Mouse (Mus musculus) intestine, postnatal 0 days (tissue): ENCODE results near the gene Gm21974. TPM values are rescaled to one million over a fixed set of nuclear protein-coding genes. Genes with fewer than 3 reads are reported as not detected.

Experiments
- ATAC-seq: fragments of 200-750 bp; cut with Nextera tagmentation; 2 replicates; pipeline ENCODE4 v1.8.0; 2017; ENCODE audit warnings: mild to moderate bottlenecking, moderate TSS enrichment, moderate library complexity
- H3K27ac ChIP-seq: fragments of 300-500 bp; sonication (generic); 2 replicates; pipeline ENCODE4 v1.5.1; 2014; ENCODE audit warnings: mild to moderate bottlenecking, low read depth, low read length, moderate library complexity
- H3K27me3 ChIP-seq: fragments of 300-500 bp; sonication (generic); replicated peaks from 2 replicates; pipeline ENCODE4 v1.6.1; 2014; ENCODE audit warnings: low read length, mixed read lengths; ENCODE audit not compliant: control insufficient read depth, insufficient read depth
- H3K36me3 ChIP-seq: fragments of 300-500 bp; sonication (generic); 2 replicates; pipeline ENCODE4 v1.6.1; 2014; ENCODE audit warnings: mild to moderate bottlenecking, moderate library complexity; ENCODE audit not compliant: control insufficient read depth, insufficient read depth
- H3K4me1 ChIP-seq: fragments of 300-500 bp; sonication (generic); replicated peaks from 2 replicates; pipeline ENCODE4 v1.6.1; 2014; ENCODE audit warnings: antibody characterized with exemption, low read length, mixed read lengths; ENCODE audit not compliant: control insufficient read depth, insufficient read depth
- H3K4me2 ChIP-seq: fragments of 300-500 bp; sonication (generic); replicated peaks from 2 replicates; pipeline ENCODE4 v1.6.1; 2014; ENCODE audit warnings: low read depth, mild to moderate bottlenecking, moderate library complexity
- H3K4me3 ChIP-seq: fragments of 300-500 bp; sonication (generic); 2 replicates; pipeline ENCODE4 v1.5.1; 2014; ENCODE audit warnings: low read depth, low read length
- H3K9ac ChIP-seq: fragments of 300-500 bp; sonication (generic); 2 replicates; pipeline ENCODE4 v1.6.1; 2014; ENCODE audit warnings: mild to moderate bottlenecking, low read depth, low read length
- H3K9me3 ChIP-seq: fragments of 300-500 bp; sonication (generic); 2 replicates; pipeline ENCODE4 v1.6.1; 2016; ENCODE audit warnings: mixed run types; ENCODE audit not compliant: control insufficient read depth
- CTCF ChIP-seq: sonication (generic); IDR thresholded peaks from 2 replicates; pipeline ENCODE4 v1.5.1; 2016; ENCODE audit warnings: low read depth, mild to moderate bottlenecking, control low read depth, antibody characterized with exemption, moderate library complexity
- WGBS: fragments of 180-500 bp; shearing (Covaris S2); extraction: QIAGEN DNeasy Blood & Tissue Kit; methylation state at CpG from one replicate; pipeline ENCODE4 v1.1.7; 2014; 5-methylcytosine and 5-hydroxymethylcytosine counted together
- polyA plus RNA-seq: library from polyadenylated mRNA; unstranded; fragments of >200 nt; fragmentation: Nextera tagmentation; extraction: Ambion mirVana; gene quantifications from 2 replicates; pipeline ENCODE4 v1.2.1, GENCODE M21; 2015

The Gm21974 gene
- polyA plus RNA-seq, 1 experiment from 2014 or later, result not detected

DNA sequence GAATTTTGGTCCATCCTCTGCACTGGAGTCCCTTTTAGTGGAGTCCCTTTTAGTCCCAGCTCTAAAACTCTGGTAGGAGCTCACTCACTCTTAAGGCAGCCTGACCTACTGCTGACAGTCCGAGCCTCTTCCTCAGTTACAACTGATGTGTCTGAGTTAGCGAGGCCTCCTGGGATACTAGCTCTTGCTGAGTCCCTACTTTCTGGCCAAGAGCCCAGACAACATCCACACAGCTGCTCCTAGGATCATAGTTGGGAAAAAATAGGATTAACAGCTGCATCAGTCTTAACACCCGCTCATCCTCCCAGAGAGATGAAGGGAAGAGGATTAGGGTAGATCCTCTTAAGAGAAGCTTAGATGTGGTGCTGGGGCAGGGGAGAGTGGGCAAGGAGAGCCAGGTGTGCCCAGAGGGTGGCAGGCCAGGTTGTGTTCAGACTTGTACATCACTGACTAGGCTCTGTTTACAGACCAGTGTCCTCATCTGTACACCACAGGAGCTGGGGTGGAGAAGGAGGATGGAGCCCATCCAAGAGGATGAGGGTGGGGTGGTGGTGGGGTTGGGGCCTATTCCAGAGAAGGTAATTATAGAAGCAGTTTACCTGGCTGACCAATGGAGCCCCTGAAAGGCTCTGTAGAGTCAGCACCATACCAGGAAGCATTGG lies 26.0 kb downstream of the Gm21974 start:
- no peaks in the 10 kb centered on the region for H3K27me3 ChIP-seq
- H3K4me1 ChIP-seq, result peaks cover 3% of the 10 kb centered on the region; the same call in 1 of the 2 replicates
- WGBS, result 63% methylated on average over 3 of the region's 3 CpGs
- ATAC-seq, result no peak
- H3K9me3 ChIP-seq, result no peaks in the 10 kb centered on the region
- peaks cover 35% of the 10 kb centered on the region for H3K36me3 ChIP-seq
- H3K4me3 ChIP-seq, result no peak overlapping the region
- TF ChIP-seq CTCF, result no peak
- no peak overlapping the region for H3K9ac ChIP-seq
- H3K27ac ChIP-seq, result 0 out of 2 replicates have a peak overlapping the region, but pooled peaks have one; percentile 21
- no peak overlapping the region for H3K4me2 ChIP-seq

DNA sequence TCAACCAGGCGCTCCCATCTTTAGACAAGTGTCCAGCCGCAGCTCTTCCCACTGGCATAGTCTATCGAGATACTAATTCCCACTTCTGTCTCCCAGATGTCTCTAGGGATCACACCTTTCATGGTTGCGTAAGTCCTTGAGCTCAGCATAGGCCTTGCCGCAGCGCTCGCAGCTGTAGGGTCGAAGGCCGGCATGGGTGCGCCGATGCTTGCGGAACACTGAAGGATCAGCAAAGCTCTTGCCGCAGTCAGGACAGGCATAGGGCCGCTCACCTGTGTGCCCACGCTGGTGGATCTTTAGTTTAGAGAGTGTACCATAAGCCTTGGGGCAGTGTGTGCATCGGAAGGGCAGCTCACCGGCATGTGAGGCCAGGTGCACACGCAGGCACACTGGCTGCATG lies 27.6 kb downstream of the Gm21974 start:
- H3K27ac ChIP-seq, result no peak overlapping the region
- H3K4me3 ChIP-seq, result no peak overlapping the region
- ATAC-seq, result no peak
- peaks cover 36% of the 10 kb centered on the region for H3K36me3 ChIP-seq
- no peak overlapping the region for H3K9ac ChIP-seq
- H3K4me2 ChIP-seq, result no peak overlapping the region
- H3K9me3 ChIP-seq, result no peaks in the 10 kb centered on the region
- TF ChIP-seq CTCF, result no peak
- WGBS, result 94% methylated on average over 18 of the region's 18 CpGs
- no peaks in the 10 kb centered on the region for H3K4me1 ChIP-seq
- H3K27me3 ChIP-seq, result no peaks in the 10 kb centered on the region

DNA sequence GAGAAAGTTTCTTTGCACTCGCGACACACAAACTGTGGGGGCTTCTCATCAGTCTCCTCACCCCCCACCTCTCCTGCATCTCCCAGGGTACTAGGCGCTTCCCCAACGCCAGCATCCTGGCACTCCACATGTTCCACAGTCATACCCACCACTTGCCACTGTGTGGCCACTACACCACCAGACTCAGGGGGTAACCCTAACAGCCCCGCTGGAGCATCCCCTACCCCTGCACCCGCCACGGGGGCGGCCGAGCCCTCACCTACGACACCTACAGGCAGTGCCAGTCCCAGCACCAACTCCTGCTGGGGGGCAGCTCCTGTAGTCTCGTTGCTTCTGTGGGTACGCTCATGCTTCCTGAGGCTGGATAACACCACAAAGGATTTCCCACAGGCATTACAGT lies 28.8 kb downstream of the Gm21974 start:
- Histone ChIP-seq H3K27me3 (no peaks in the 10 kb centered on the region), H3K4me2 (no peak overlapping the region), H3K36me3 (peaks cover 36% of the 10 kb centered on the region), H3K4me3 (no peak overlapping the region), H3K9me3 (no peaks in the 10 kb centered on the region), H3K27ac (no peak overlapping the region), H3K4me1 (no peaks in the 10 kb centered on the region), H3K9ac (no peak overlapping the region)
- no peak for TF ChIP-seq CTCF
- no peak for ATAC-seq
- 94% methylated on average over 12 of the region's 12 CpGs for WGBS

DNA sequence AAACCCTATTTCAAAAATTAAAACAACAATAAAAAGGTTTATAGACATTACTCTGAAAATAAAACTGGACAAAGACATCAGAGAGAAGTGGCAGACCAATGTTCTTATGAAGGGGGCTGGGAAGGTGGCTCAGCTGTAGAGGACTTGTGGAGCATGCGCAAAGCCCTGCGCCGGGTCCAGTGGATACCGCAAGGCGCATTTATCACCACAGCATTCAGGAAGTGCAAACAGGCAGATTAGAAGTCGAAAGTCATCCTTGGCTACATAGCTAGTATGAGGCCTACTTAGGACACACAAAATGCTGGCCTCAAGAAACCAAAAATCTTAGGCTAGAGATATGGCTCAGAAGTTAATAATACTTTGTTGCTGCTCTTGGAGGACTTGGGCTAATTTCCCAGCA lies 37.0 kb downstream of the Gm21974 start:
- no peak for ATAC-seq
- WGBS, result 87% methylated on average over 6 of the region's 6 CpGs
- H3K9me3 ChIP-seq, result no peaks in the 10 kb centered on the region
- H3K4me3 ChIP-seq, result no peak overlapping the region
- no peak for TF ChIP-seq CTCF
- no peaks in the 10 kb centered on the region for H3K4me1 ChIP-seq
- H3K4me2 ChIP-seq, result no peak overlapping the region
- H3K9ac ChIP-seq, result no peak overlapping the region
- no peak overlapping the region for H3K27ac ChIP-seq
- H3K36me3 ChIP-seq, result no peaks in the 10 kb centered on the region
- H3K27me3 ChIP-seq, result no peaks in the 10 kb centered on the region

DNA sequence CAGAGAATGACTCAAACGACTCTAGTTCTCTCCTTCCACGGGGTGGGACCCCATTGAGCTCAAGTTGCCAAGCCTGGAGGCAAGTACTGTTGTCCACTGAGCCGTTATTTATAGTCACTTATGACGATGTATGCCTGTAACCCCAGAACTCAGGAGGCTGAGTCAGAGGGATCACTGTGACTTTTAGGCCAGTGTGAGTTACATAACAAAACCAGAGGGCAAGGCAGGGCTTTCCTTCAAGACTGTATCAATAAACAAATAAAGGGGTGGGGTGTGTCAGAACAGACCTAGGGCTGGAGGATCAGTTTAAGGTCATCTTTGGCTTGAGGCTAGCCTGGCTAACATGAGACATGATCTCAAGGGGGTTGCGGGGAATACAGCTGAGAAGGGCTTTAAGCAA lies 44.3 kb downstream of the Gm21974 start:
- Histone ChIP-seq H3K4me2 (no peak overlapping the region), H3K9ac (no peak overlapping the region), H3K27me3 (no peaks in the 10 kb centered on the region), H3K9me3 (no peaks in the 10 kb centered on the region), H3K36me3 (peaks cover 21% of the 10 kb centered on the region), H3K4me3 (no peak overlapping the region), H3K27ac (no peak overlapping the region; the same call in 1 of the 2 replicates), H3K4me1 (no peaks in the 10 kb centered on the region)
- 46% methylated on average over 5 of the region's 5 CpGs for WGBS
- 0 out of 2 replicates have a peak, but pooled peaks have one; percentile 19 for ATAC-seq
- no peak for TF ChIP-seq CTCF

DNA sequence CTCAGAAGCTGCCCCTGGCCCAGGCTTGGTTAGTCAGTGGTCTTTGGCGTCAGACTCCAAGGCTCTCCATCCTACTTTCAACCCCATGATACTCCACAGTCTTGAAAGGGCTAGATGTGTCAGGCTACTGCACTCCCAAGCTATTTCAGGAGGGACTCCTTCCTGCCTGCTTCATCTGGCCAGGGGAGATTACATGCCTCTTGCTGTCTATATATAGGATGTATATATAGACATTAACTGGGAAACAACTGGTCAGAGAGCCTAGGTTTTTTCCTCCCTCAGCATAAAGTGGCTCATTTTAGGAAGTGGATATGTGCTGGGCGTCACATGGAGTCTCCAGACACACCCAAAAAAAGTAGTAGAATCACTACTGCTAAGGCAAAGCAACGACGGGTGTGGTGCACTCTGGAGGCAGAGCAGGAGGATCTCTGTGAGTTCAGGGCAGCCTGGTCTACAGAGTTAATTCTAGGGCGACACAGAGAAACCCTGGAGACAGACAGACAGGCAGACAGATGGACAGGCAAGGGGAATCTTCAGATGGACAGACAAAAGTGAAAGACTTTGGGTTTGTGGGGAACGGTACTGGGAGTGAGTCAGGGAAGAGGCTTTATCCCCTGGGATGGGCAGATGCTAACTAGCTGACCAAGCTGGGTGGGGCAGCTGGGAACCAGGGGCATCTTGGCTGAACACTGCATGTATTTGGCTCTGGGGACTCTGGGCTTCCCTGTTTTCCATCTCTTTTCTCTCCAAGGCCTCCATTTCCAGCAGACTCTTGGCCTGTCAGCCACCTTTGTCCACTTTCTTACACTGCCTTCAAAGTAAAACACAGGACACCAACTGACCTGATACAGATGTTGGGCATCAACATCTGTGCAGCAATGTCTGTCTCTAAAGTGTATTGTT lies 45.0 kb downstream of the Gm21974 start:
- no peak for ATAC-seq
- H3K27ac ChIP-seq, result no peak overlapping the region; the same call in 1 of the 2 replicates
- no peak overlapping the region for H3K4me3 ChIP-seq
- H3K9ac ChIP-seq, result no peak overlapping the region
- peaks cover 25% of the 10 kb centered on the region for H3K36me3 ChIP-seq
- H3K4me1 ChIP-seq, result no peaks in the 10 kb centered on the region
- TF ChIP-seq CTCF, result no peak
- H3K27me3 ChIP-seq, result no peaks in the 10 kb centered on the region
- no peaks in the 10 kb centered on the region for H3K9me3 ChIP-seq
- 62% methylated on average over 6 of the region's 6 CpGs for WGBS
- H3K4me2 ChIP-seq, result no peak overlapping the region
